Mouse (Mus musculus) left cerebral cortex, postnatal 25 days (tissue): ENCODE results near the gene Ppm1j. TPM values are rescaled to one million over a fixed set of nuclear protein-coding genes. Genes with fewer than 3 reads are reported as not detected.

Source experiments
- DNase-seq, 2 experiments: peaks; one replicate each; pipeline ENCODE4 v3.0.0; 2022; ENCODE audit warnings: low spot score in 2 of 2, mixed read lengths in 1 of 2
- intact Hi-C: fragments of 180-260 bp; cut with DNase I; formaldehyde crosslinking; loops from one replicate; pipeline ENCODE4 v1.15.1; 2025
- total RNA-seq, 2 experiments: library from RNA; stranded (reverse); gene quantifications; 2 replicates each; pipeline ENCODE4 v1.2.3; 2021

Ppm1j gene
- total RNA-seq, 2 experiments from 2014 or later, result 0.43 to 0.76 TPM

DNA sequence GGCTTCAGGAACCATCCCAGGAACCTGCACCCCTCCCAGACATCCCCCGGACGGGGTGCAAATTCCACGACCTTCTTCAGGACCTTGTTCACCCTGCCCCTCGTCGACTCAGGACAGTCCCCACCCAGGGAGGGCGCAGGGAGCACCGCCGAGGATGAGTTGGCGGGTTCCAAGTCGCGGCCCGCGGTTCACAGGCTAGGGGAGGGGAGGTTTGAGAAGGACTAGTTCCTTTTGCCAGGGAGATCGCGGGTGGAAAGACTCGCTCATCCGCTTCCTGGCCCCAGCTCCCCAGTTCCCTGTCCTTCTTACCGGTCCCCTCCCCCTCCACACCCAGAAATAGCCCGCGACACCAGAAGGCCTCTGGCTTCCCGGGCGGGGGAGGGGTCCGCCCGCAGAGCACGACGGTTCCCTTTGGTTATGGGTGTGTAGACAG, 631 bp downstream of the Ppm1j start, which contains the start of gene Fam19a3:
Gene Fam19a3, minus strand, starts transcription at position 370 of the 433 bp plus-strand sequence.
- intact Hi-C loops, result no loop called here
- DNase-seq, result no peak

DNA sequence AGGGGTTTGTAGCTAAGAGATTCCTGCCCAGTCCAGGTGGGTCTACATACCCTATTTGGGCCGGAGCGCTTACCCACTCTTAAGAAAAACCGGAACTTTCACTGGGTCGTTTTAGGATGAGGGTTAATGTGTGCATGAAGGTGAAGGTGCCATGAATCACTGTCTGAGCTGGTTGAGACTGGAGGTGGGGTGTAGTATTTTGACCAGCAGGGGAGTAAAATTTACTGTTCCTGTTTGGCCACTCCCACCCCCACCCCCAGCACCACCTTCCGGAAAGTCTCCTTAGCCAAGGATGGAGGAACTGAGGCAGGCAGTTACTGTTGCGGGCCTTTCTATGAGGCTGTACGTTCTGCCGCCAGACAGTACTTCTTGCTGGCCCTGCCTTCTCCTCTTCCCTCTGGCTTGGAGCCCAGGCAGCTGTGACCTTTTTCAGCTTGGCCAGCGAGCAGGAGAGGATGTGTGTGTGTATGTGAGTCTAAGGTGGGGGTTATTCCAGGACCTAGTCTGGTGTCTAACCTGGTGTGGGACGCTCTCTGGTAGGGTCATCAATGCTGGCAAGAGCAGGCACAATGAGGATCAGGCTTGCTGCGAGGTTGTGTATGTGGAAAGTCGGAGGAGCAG, 1.3 kb downstream of the Ppm1j start:
- intact Hi-C loops, result no loop called here
- no peak for DNase-seq

DNA sequence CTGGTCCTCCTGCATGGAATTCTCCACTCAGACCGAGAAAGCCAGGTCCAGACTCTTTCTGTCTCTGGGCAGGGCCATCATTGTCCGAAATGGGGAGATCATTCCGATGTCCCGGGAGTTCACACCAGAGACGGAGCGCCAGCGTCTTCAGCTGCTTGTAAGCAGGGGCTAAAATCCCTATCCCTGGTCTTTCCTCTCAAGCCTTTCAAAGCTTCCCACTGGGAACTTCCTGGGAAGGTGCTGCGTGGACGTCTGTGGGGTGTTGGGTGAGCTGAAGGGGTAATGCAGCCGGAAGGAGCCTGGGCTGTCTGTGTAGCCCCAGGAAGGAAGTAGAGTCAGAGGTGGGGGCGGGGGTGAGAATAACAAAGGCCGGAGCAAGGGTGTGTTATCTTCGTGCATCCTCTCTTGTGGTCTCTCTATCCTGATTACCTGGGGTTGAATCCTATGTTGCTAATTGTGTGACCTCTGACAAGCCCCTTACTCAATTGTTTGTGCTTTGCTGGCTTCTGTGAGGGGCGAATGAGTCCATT, 3.2 kb downstream of the Ppm1j start:
- intact Hi-C loops, result no loop called here

DNA sequence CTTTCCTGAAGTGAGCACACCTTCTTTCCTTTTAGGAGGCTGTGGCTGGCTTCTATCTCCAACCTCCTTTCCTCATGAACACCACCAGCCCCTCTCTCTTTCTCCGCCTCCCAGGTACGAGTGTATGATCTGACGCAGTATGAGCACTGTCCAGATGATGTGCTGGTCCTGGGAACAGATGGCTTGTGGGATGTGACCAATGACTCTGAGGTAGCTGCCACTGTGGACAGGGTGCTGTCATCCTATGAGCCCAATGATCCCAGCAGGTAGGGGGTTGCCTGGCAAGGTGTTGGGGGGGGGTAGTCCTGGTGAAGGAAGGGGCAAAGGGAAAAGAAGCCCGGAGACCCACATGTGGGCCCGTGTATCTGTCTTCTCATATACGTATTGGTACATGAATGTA, 4.4 kb downstream of the Ppm1j start:
- DNase-seq, result no peak
- intact Hi-C loops, result loop anchor here (5.0 kb wide), 1 partner anchor 182 kb away; no protein-coding TSS in a partner anchor

More for the DNA sequence above, 3.2 kb downstream of the Ppm1j start:
- no peak for DNase-seq

- intact Hi-C loops, result loop anchor here (1.0 to 5.0 kb wide), 3 partner anchors 77 to 271 kb away; partner anchors contain the start of genes Capza1 and St7l
- no peak for DNase-seq
Observed at GRCm38 (mm10) chr3:104788075-104788474, 7.2 kb downstream of the Ppm1j start, which contains the start of gene Rhoc. Gene Rhoc (plus strand): TSS chr3:104788375.

- peak; percentile 56 for DNase-seq
- intact Hi-C loops, result loop anchor here (1.0 to 5.0 kb wide), 3 partner anchors 76 to 271 kb away; partner anchors contain the start of genes Capza1 and St7l
Observed at GRCm38 (mm10) chr3:104788561-104789311, 7.9 kb downstream of the Ppm1j start.

DNA sequence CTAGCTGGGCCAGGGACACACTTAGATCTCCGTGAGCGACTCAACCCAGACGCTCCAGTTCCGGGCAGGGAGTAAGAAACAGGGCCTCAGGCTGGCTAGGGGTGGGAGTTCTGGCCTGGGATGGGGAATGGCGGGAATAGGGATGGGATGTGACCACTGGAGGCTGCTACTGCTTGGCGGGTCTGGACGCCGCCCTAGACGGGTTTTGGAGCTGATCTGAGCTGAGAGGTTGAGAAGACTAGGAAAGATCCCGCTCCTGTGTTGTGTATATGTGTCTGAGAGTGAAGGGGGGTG, 8.4 kb downstream of the Ppm1j start:
- DNase-seq, result no peak

GRCm38 (mm10) chr3:104789822-104790221, 9.0 kb downstream of the Ppm1j start:
- intact Hi-C loops, result loop anchor here (2.0 to 5.0 kb wide), 2 partner anchors 75 to 177 kb away; partner anchors contain the start of genes Capza1 and St7l
- peak in 1 of 2 experiments; percentile 37 for DNase-seq

More for the DNA sequence above, 8.4 kb downstream of the Ppm1j start:
- intact Hi-C loops, result loop anchor here (2.0 to 5.0 kb wide), 2 partner anchors 76 to 178 kb away; partner anchors contain the start of genes Capza1 and St7l

GRCm38 (mm10) chr3:104790401-104790937, 9.6 kb downstream of the Ppm1j start:
- intact Hi-C loops, result no loop called here

DNA sequence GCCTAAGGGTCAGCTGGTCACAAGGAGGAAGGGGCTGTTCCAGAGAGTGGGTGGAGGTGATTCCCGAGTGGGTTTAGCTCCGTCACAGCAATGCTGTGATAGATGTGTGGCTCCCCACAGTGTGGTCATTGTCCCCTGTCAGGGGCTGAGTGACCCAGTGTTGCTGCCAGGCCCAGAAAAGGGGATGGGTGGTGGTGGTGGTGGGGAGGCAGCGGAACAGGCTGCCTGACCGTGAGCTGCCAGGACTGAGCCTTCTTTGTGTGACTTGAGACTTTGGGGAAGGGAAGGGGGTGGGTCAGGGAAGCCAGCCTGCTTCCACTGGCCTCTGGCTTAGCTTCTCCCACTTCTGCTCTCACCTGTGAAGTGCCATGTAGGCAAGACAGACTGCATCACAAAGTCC, 10.2 kb downstream of the Ppm1j start:
- DNase-seq, result peak in 1 of 2 experiments; percentile 26
- intact Hi-C loops, result no loop called here

More at GRCm38 (mm10) chr3:104790401-104790937, 9.6 kb downstream of the Ppm1j start:
- DNase-seq, result peak; percentile 49 to 84

- intact Hi-C loops, result no loop called here
- peak in 1 of 2 experiments; percentile 71 for DNase-seq
Observed at GRCm38 (mm10) chr3:104791671-104792070, 10.8 kb downstream of the Ppm1j start.

- no peak for DNase-seq
- intact Hi-C loops, result no loop called here
Observed at GRCm38 (mm10) chr3:104792360-104793270, 11.8 kb downstream of the Ppm1j start.

DNA sequence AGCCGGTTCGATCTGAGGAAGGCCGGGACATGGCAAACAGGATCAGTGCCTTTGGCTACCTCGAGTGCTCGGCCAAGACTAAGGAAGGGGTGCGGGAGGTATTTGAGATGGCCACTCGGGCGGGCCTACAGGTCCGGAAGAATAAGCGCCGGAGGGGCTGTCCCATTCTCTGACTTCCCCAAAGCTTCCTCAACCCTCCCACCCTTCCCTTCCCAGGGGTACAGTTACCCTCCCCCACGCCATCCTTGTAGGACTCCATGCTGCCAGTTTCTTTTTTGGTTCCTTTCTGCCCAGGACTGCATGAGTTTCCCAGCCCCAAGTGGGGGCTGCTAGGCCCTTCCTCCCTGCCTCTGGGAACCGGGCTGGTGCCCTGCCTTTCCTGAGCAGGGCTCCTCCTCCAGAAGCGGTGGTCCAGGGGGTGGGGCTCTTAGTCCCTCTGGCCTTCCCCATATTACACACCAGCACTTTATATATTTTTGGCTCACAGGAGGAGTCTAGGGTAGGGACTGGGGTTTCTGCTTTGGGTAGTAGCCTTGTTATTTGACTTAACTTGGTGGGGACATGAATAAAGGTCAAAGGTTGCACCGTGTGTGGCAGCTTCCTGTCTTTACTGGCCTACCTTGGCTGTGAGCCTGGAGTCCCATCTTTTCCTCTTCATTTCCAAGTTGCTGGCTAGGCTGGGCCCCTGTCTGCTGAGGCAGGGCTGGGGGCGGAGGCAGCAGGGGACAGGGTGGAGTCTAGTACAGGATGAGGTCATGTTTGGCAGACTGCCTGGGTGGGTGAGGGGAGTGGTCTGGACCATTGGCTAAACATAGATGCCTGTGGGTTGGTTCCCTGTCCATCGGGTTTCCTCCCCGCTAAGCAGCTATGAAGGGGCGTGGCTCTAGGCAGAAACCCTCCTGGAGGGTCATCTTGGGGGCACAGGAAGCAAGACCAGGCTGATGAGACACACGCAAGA, 13.3 kb downstream of the Ppm1j start:
- intact Hi-C loops, result no loop called here
- peak; percentile 71 to 77 for DNase-seq

- intact Hi-C loops, result no loop called here
- no peak for DNase-seq
Observed at GRCm38 (mm10) chr3:104794953-104795470, 14.2 kb downstream of the Ppm1j start.

DNA sequence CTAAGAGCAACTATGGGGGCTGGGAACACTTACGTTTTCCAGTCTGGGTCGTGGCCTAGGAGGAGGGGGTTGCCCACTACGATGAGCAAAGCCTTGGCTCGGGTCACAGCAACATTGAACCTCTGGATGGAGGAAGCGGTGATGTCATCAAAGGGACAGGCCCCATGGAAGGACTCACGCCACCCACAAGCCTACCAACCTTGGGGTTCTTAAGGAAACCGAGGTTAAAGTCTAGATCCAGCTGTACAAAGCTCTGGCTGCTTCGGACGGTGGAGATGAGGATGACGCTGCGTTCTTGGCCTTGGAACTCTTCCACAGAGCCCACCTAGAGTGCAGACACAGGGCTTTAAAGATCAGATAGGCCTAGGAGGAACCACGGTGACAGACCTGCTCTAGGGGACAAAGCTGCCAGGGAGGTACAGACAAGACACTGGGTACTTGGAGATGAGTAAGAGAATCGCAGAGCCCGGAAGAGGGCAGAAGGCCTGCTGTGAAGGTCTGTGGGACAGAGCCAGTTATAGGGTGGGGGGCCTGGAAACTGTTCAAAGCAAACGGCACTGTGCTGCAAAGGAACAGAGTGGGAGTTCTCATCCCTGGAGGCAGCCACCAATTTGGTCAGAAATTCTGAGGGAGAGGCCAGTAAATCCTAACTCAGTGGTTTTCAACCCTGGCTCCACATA, 14.9 kb downstream of the Ppm1j start:
- DNase-seq, result no peak
- intact Hi-C loops, result no loop called here

GRCm38 (mm10) chr3:104796430-104797082, 15.7 kb downstream of the Ppm1j start:
- intact Hi-C loops, result no loop called here
- DNase-seq, result no peak

GRCm38 (mm10) chr3:104800681-104801080, 19.8 kb downstream of the Ppm1j start:
- intact Hi-C loops, result no loop called here
- DNase-seq, result no peak
